Mouse (Mus musculus) brown adipose tissue, adult 24 weeks (tissue): Measurements from ENCODE around the gene Cog2. TPM values are rescaled to one million over a fixed set of nuclear protein-coding genes. Genes with fewer than 3 reads are reported as not detected.

Experiments
- H3K27ac ChIP-seq: fragments of 200-500 bp; replicated peaks from 2 replicates; pipeline ENCODE4 v1.5.1; 2012; ENCODE audit warnings: low read depth, mild to moderate bottlenecking, low read length
- H3K4me1 ChIP-seq: fragments of 200-500 bp; 2 replicates; pipeline ENCODE4 v1.6.1; 2012; ENCODE audit warnings: low read length, mixed read lengths; ENCODE audit not compliant: control insufficient read depth, insufficient read depth, insufficient read length
- H3K4me3 ChIP-seq: fragments of 200-500 bp; 2 replicates; pipeline ENCODE4 v1.5.1; 2012; ENCODE audit warnings: low read depth, mild to moderate bottlenecking, low read length, moderate library complexity; ENCODE audit not compliant: insufficient read depth
- polyA plus RNA-seq: library from polyadenylated mRNA; stranded (reverse); fragments of >200 nt; gene quantifications from 2 replicates; pipeline ENCODE4 v1.2.4, GENCODE M21; 2012; ENCODE audit not compliant: missing spikeins, insufficient read depth, insufficient read length

Gene Cog2
- polyA plus RNA-seq, 1 experiment, result 17.2 TPM

- no peak overlapping the region for H3K4me3 ChIP-seq
- H3K4me1 ChIP-seq, result no peaks in the 10 kb centered on the region
- no peak overlapping the region for H3K27ac ChIP-seq
These were observed 51.3 kb downstream of the Cog2 start for GRCm38 (mm10) chr8:124571732-124572429.

DNA sequence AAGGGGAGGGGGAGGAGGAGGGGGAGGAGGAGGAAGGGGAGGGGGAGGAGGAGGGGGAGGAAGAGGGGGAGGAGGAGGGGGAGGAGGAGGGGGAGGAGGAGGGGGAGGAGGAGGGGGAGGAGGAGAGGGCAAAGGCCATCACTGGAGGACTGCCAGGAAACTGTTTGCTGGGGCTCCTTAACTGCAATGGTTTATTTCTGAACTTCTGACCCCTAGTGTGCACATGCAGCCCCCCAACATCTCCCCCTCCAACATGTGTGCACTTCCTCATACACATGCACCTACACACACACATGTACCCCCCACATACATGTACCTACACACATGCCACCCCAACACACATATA lies 51.8 kb downstream of the Cog2 start:
- H3K4me1 ChIP-seq, result no peaks in the 10 kb centered on the region

DNA sequence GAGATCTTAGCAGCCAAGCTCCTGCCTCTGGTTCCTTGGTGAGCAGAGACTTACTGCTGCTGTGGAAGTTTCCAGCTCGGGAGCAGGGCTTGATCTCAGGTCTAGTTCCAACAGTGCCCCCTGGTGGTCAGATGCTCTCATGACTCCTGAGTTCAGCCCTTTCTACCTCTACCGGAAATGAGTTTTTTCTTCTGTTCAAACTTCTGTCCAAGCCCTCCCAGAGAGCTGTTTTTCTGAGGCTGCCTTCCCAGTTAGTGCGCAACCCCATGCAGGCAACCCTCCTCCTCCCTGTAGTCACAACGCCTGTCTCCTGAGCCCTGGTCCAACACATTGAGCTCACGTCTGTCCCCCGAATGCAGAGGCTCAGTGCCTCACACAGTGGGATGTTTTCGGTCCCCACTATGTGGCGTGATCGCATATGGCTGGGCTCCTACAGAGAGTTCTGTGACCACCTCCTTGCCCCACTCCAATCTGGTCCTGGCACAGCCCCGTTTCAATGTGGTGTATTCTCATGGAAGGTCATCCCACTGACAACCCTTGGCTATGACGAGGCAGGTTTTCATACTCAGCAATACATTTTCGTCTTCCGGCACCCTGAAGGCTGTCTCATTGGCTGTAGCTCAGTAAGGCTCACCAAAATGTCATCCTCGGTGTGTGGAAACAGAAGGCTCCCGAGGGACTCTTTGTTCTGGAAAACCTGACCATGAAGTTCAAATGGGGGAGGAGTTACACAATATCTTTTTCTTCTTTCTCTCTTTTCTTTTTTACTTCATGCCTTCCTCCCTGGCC lies 53.2 kb downstream of the Cog2 start:
- Histone ChIP-seq H3K27ac (peak overlapping the region; percentile 60), H3K4me3 (peak overlapping the region; percentile 32), H3K4me1 (no peaks in the 10 kb centered on the region)

More for the DNA sequence above, 51.8 kb downstream of the Cog2 start:
- Histone ChIP-seq H3K4me3 (no peak overlapping the region), H3K27ac (no peak overlapping the region)

DNA sequence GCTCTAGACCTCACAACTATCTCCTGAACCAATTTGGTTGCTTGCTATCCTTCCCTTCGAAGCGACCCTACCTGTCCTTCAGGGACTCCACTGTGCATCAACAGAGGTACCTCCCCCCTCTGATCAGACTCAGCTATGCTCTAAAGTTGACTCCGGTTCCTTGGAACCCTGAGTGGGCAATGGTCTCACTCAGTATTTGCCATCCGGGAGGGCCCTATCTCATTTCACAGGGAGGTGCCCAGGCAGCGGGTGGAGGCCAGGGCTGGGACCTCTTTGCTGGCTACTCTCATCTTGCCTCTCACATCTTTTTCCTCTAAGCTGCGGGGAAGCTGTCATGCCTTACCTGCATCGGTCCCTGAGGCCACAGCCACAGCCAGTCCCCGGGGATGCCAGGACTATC lies 55.2 kb downstream of the Cog2 start, which contains the start of gene Capn9:
Gene Capn9 (plus strand): TSS at position 301 of the 400 bp plus-strand sequence.
- Histone ChIP-seq H3K4me3 (no peak within 1 kb of the TSS), H3K27ac (no peak within 1 kb of the TSS), H3K4me1 (no peaks in the 10 kb centered on the region)

DNA sequence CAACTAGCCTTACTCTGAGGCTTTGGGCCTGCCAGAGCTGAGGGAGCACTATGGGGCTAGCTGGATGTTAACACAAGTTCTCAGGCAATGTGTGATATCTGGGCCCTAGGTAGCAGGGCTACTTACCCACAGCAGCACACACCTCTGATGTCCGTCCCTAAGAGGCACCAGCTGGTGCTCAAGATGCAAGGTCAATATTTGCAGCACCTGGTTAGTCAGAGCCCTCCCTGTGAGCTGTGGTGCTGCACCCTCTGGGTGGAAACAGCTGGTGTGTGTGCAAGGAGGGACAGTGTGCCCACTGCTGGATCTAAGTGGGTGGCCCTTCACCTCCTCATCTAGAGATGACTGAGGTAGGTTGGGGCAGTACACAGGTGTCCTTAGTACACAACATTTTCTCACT lies 56.2 kb downstream of the Cog2 start:
- H3K27ac ChIP-seq, result no peak overlapping the region
- no peak overlapping the region for H3K4me3 ChIP-seq
- no peaks in the 10 kb centered on the region for H3K4me1 ChIP-seq

- no peak overlapping the region for H3K4me3 ChIP-seq
- peaks cover 7% of the 10 kb centered on the region for H3K4me1 ChIP-seq
- H3K27ac ChIP-seq, result peak overlapping the region; percentile 33; the same call in 1 of the 2 replicates
These were observed 65.3 kb downstream of the Cog2 start for GRCm38 (mm10) chr8:124585718-124586425.

DNA sequence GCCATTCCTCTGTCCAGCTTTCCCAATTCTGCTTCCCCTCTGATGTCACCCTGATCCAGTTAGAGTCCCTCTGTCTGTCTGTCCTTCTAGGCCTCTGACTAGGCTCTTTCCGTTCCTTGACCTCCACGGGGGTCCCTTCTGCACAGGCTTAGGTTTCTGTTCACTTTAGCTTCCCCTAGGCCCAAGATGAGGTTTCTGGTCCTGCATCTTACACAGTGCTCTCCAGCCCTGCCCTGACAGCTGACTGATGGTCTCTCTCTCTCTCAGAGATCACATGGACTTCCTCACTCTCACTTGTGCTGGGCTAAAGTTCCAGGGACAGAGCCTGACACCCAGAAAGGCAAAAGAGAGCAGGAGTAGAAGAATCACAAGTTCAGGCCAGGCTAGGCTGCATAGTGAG lies 66.0 kb downstream of the Cog2 start:
- H3K4me3 ChIP-seq, result no peak overlapping the region
- H3K27ac ChIP-seq, result peak overlapping the region; percentile 33; the same call in 1 of the 2 replicates
- peaks cover 7% of the 10 kb centered on the region for H3K4me1 ChIP-seq

DNA sequence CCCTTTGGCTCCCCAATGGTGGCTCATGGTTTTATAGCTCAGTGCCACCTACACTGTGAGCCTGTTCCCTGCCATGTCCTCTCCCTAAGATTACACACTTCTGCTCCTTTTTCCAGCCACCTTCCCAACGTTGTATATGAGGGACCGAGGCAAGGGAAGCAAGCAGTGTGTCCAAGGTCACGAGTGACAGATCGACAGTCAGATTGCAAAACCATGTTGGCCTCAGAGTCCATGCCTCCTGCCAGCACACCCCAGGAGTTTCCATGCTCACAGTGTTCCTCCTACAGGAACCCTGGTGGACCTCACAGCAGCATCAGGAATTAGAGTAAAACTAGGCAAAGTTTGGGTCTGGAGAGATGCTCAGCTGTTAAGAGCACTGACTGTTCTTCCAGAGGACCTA lies 68.8 kb downstream of the Cog2 start:
- H3K4me1 ChIP-seq, result peaks cover 7% of the 10 kb centered on the region
- H3K27ac ChIP-seq, result peak overlapping the region; percentile 90
- H3K4me3 ChIP-seq, result no peak overlapping the region

Other genes with a start within 250 kb of the Cog2 start
- gene Pgbd5, start 81.1 kb upstream of the Cog2 start, polyA plus RNA-seq, result not detected in 2 replicates
- gene Agt, start 48.9 kb downstream of the Cog2 start, polyA plus RNA-seq, result 2.4 and 3.2 TPM in 2 replicates
- not detected in 2 replicates for gene Capn9, start 55.3 kb downstream of the Cog2 start, polyA plus RNA-seq
- gene 2310022B05Rik, start 142.6 kb downstream of the Cog2 start, polyA plus RNA-seq, result 7.7 and 10.0 TPM in 2 replicates
- 13.4 and 18.6 TPM in 2 replicates for gene Ttc13, start 201.2 kb downstream of the Cog2 start, polyA plus RNA-seq
- gene Arv1, start 201.4 kb downstream of the Cog2 start, polyA plus RNA-seq, result 5.6 and 9.2 TPM in 2 replicates
- gene Fam89a, start 231.1 kb downstream of the Cog2 start, polyA plus RNA-seq, result 0.83 and 1.5 TPM in 2 replicates